In genomic region chr2:144526981-144527820, GRCm38 (mm10) we compare ENCODE assay signal across 7 mouse cellular contexts. TPM values are rescaled to one million over a fixed set of nuclear protein-coding genes. Genes with fewer than 3 reads are reported as not detected.
DNase-seq lines count a peak whose midpoint lies in the region; ATAC-seq and TF ChIP-seq lines count a peak whose summit lies in the region.

TSS of gene Dzank1 (minus strand) at chr2:144527414.
TSS of gene Polr3f (plus strand) at chr2:144527718.

- peak; percentile 99 for ATAC-seq in intestine, postnatal 0 days
- peak; percentile 97 for ATAC-seq in midbrain, embryonic 12.5 days (ENCODE audit: low FRiP score, low read depth)

- WGBS in embryonic facial prominence, embryonic 10.5 days = 2% methylated on average over 56 of the region's 56 CpGs
- WGBS in intestine, postnatal 0 days = under 1% methylated on average over 56 of the region's 56 CpGs
- 2% methylated on average over 55 of the region's 56 CpGs for WGBS in midbrain, embryonic 12.5 days
- whole genome bisulfite sequencing in small intestine, adult 2 months = under 1% methylated on average over 56 of the region's 56 CpGs

- intact Hi-C loops in left cerebral cortex, postnatal 4 days (cut with DNase I) = no loop called here

- peaks cover 18% of the 10 kb centered on the region for H3K4me1 ChIP-seq in embryonic facial prominence, embryonic 10.5 days
- 0 out of 2 replicates have a peak, but pooled peaks cover 7% of the 10 kb centered on the region for H3K4me1 ChIP-seq in intestine, postnatal 0 days (replicated peaks; ENCODE audit: control insufficient read depth, insufficient read depth, low read length)
- H3K4me1 ChIP-seq in midbrain, embryonic 12.5 days = peaks cover 12% of the 10 kb centered on the region
- H3K4me1 ChIP-seq in small intestine, adult 2 months (ENCODE audit: control insufficient read depth, insufficient read depth, insufficient read length, low read length) = peaks cover 2% of the 10 kb centered on the region; the same call in 1 of the 2 replicates

- TF ChIP-seq POLR2A in small intestine, adult 2 months (IDR thresholded peaks at IDR 0.05; ENCODE audit: low read depth, low read length) = peak; percentile 37

- peak; percentile 38 for TF ChIP-seq CTCF in intestine, postnatal 0 days (IDR thresholded peaks at IDR 0.05; ENCODE audit: low read depth)
- TF ChIP-seq CTCF in small intestine, adult 2 months (IDR thresholded peaks at IDR 0.05; ENCODE audit: extremely low read depth, insufficient read length, insufficient replicate concordance, low read depth, low read length) = no peak

- H3K27me3 ChIP-seq in embryonic facial prominence, embryonic 10.5 days (replicated peaks; ENCODE audit: low read depth, poor library complexity, severe bottlenecking) = peaks cover 17% of the 10 kb centered on the region
- no peaks in the 10 kb centered on the region for H3K27me3 ChIP-seq in intestine, postnatal 0 days (replicated peaks; ENCODE audit: control insufficient read depth, insufficient read depth, low read length)
- peaks cover 16% of the 10 kb centered on the region for H3K27me3 ChIP-seq in midbrain, embryonic 12.5 days
- H3K27me3 ChIP-seq in small intestine, adult 2 months (ENCODE audit: control insufficient read depth, insufficient read depth, low read length) = no peaks in the 10 kb centered on the region

- peak within 1 kb of the TSS; percentile 94 for H3K9ac ChIP-seq in intestine, postnatal 0 days (ENCODE audit: low read depth, low read length)
- H3K9ac ChIP-seq in midbrain, embryonic 12.5 days (replicated peaks) = peak within 1 kb of the TSS; percentile 90

- no peaks in the 10 kb centered on the region for H3K9me3 ChIP-seq in embryonic facial prominence, embryonic 10.5 days
- no peaks in the 10 kb centered on the region for H3K9me3 ChIP-seq in intestine, postnatal 0 days (ENCODE audit: control insufficient read depth)
- no peaks in the 10 kb centered on the region for H3K9me3 ChIP-seq in midbrain, embryonic 12.5 days

- H3K4me3 ChIP-seq in embryonic facial prominence, embryonic 10.5 days = peak within 1 kb of the TSS; percentile 98
- H3K4me3 ChIP-seq in intestine, postnatal 0 days (ENCODE audit: low read depth, low read length) = peak within 1 kb of the TSS; percentile 93
- peak within 1 kb of the TSS; percentile 80 for H3K4me3 ChIP-seq in midbrain, embryonic 12.5 days
- H3K4me3 ChIP-seq in small intestine, adult 2 months (ENCODE audit: low read depth, low read length) = peak within 1 kb of the TSS; percentile 81

- peak; percentile 97 for DNase-seq in adrenal gland, postnatal 10 days
- peak; percentile 96 for DNase-seq in embryonic facial prominence, embryonic 10.5 days (ENCODE audit: low spot score)
- peak; percentile 63 for DNase-seq in gonadal fat pad, adult 2 months (ENCODE audit: low read depth)
- peak; percentile 96 for DNase-seq in left cerebral cortex, postnatal 4 days

- peaks cover 23% of the 10 kb centered on the region for H3K36me3 ChIP-seq in embryonic facial prominence, embryonic 10.5 days (replicated peaks)
- H3K36me3 ChIP-seq in intestine, postnatal 0 days (ENCODE audit: control insufficient read depth, insufficient read depth) = peaks cover 5% of the 10 kb centered on the region
- H3K36me3 ChIP-seq in midbrain, embryonic 12.5 days = peaks cover 13% of the 10 kb centered on the region
- peaks cover 5% of the 10 kb centered on the region for H3K36me3 ChIP-seq in small intestine, adult 2 months (ENCODE audit: control insufficient read depth, insufficient read depth, low read length)

- peak within 1 kb of the TSS; percentile 94 for H3K27ac ChIP-seq in embryonic facial prominence, embryonic 10.5 days (replicated peaks)
- H3K27ac ChIP-seq in intestine, postnatal 0 days (ENCODE audit: low read depth, low read length) = peak within 1 kb of the TSS; percentile 90
- peak within 1 kb of the TSS; percentile 93 for H3K27ac ChIP-seq in midbrain, embryonic 12.5 days (replicated peaks)
- H3K27ac ChIP-seq in small intestine, adult 2 months (ENCODE audit: insufficient read depth, low read depth, low read length) = peak within 1 kb of the TSS; percentile 90

- peak within 1 kb of the TSS; percentile 91 for H3K4me2 ChIP-seq in intestine, postnatal 0 days (replicated peaks; ENCODE audit: low read depth)
- H3K4me2 ChIP-seq in midbrain, embryonic 12.5 days (replicated peaks) = peak within 1 kb of the TSS; percentile 87

RNA-seq across cellular contexts. Expression of gene Dzank1, which starts in this region (rescaled TPM):
- total RNA-seq in adrenal gland, postnatal 10 days (2021) = 1 to 10 TPM in 1 of 2 experiments, under 1 TPM in 1; 0.99 to 3.5 TPM
- polyA plus RNA-seq in embryonic facial prominence, embryonic 10.5 days (2016; fragmentation: Nextera tagmentation; extraction: Ambion mirVana) = 0.83 and 1.5 TPM in 2 replicates
- 1.6 and 2.2 TPM in 2 replicates for polyA plus RNA-seq in gonadal fat pad, adult 2 months (2012; rRNA removed)
- polyA plus RNA-seq in intestine, postnatal 0 days (2015; fragmentation: Nextera tagmentation; extraction: Ambion mirVana) = 0.30 and 0.47 TPM in 2 replicates
- 10 to 100 TPM; 37.3 to 43.6 TPM for total RNA-seq in left cerebral cortex, postnatal 4 days (2021)
- 3.6 and 4.8 TPM in 2 replicates for polyA plus RNA-seq in midbrain, embryonic 12.5 days (2016; fragmentation: Nextera tagmentation; extraction: Ambion mirVana)
- polyA plus RNA-seq in small intestine, adult 2 months (2012; rRNA removed) = 0.08 and 0.11 TPM in 2 replicates

RNA-seq across cellular contexts. Expression of gene Polr3f, which starts in this region (rescaled TPM):
- 10 to 100 TPM; 17.0 to 20.7 TPM for total RNA-seq in adrenal gland, postnatal 10 days (2021)
- 34.6 and 36.0 TPM in 2 replicates for polyA plus RNA-seq in embryonic facial prominence, embryonic 10.5 days (2016; fragmentation: Nextera tagmentation; extraction: Ambion mirVana)
- 9.6 and 10.9 TPM in 2 replicates for polyA plus RNA-seq in gonadal fat pad, adult 2 months (2012; rRNA removed)
- 6.7 and 8.1 TPM in 2 replicates for polyA plus RNA-seq in intestine, postnatal 0 days (2015; fragmentation: Nextera tagmentation; extraction: Ambion mirVana)
- total RNA-seq in left cerebral cortex, postnatal 4 days (2021) = 10 to 100 TPM; 29.9 to 32.0 TPM
- polyA plus RNA-seq in midbrain, embryonic 12.5 days (2016; fragmentation: Nextera tagmentation; extraction: Ambion mirVana) = 33.9 and 36.5 TPM in 2 replicates
- polyA plus RNA-seq in small intestine, adult 2 months (2012; rRNA removed) = 1.5 and 2.1 TPM in 2 replicates

Comparison
In these comparisons a context has a peak if more than half of its experiments do, and no peak if none do; other contexts are left out.
1. Peak in every context shown above with its lines: DNase-seq, ATAC-seq, H3K4me3 ChIP-seq and H3K27ac ChIP-seq.
2. RNA of gene Dzank1 (total RNA-seq): 37.3 to 43.6 TPM in left cerebral cortex, postnatal 4 days; 0.99 to 3.5 TPM in adrenal gland, postnatal 10 days; every median in the first group is over 4 times any median in the second.